Mouse (Mus musculus) urinary bladder, postnatal 25 days (tissue): ENCODE data around the gene Rho.

Source experiments
- DNase-seq: peaks from one replicate; pipeline ENCODE4 v3.0.0; 2022; ENCODE audit warnings: low spot score

Gene Rho

GRCm38 (mm10) chr6:115977810-115978209 lies 46.3 kb downstream of the Rho start:
- DNase-seq: no peak

DNA sequence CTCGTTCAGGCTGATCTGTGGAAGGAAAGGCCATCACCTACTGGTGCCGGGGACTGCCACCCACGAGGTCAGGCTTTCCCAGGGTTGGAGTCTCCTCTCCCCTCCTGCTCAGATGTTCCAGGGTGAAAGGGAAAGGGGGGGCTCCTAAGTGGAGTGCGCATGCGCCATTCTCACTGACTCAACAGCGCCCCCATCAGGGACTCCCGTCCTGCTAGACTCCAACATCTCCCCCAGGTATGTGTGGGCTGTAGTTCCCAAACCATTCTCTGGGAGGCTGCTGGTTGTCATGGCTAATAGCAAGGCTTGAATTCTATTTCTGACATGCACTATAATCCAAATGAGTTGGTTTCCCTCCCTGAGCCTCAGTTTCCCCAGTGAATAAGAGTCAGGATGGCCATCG lies 47.0 kb downstream of the Rho start:
- DNase-seq: no peak

GRCm38 (mm10) chr6:115982889-115983288 lies 51.3 kb downstream of the Rho start:
- DNase-seq: no peak

GRCm38 (mm10) chr6:115983306-115984038 lies 51.9 kb downstream of the Rho start:
- no peak for DNase-seq

DNA sequence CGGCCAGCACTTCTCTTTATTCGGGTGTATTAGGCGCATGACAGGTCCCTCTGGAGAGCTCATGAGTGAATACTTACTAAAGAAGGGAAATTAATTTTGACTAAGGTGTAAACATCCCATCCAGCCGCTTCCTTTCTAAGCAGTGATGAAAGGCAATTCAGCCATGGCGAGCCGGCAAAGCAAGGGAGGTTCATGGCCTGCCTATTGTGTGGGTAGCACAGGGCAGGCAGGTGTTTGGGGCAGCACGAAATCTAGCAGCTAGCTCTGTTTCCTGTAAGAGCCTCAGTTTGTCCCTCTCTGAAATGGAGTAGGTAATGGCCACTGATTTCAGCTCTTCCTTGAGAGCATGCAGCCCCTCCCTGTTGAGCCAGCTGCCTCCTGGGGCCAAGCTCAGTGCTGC lies 53.0 kb downstream of the Rho start:
- no peak for DNase-seq

- no peak for DNase-seq
Observed at GRCm38 (mm10) chr6:115985622-115986021, 54.1 kb downstream of the Rho start.

DNA sequence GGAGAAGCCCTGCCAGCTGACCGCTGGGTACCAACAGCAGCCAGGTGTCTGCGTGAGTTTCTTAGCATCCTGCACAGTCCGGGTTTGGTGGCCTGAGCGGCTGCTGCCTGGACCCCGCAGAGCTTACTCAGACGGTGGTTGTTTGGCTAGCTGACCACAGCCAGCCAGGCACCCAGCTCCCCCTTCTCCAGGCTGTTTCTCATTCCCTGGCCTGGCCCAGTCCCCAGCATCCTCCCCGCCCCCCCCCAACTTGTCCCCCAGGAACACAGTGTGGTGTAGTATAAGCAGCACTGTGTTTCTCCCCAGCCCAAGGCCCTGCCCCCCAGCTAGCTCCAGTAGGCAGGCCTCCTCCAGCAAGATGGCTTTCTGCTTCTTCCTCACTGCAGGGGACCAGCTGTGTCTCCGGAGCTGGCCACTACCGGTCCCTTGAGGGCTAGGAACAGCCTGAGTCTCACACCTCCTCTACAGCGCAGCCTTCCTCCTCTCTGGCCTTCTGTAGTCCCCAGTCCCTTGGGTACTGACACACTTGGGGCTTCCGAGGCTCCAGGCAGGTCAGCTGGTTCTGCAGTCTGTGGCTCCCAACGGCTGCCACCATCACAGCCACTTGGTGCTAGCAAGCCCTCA lies 55.0 kb downstream of the Rho start:
- no peak for DNase-seq

DNA sequence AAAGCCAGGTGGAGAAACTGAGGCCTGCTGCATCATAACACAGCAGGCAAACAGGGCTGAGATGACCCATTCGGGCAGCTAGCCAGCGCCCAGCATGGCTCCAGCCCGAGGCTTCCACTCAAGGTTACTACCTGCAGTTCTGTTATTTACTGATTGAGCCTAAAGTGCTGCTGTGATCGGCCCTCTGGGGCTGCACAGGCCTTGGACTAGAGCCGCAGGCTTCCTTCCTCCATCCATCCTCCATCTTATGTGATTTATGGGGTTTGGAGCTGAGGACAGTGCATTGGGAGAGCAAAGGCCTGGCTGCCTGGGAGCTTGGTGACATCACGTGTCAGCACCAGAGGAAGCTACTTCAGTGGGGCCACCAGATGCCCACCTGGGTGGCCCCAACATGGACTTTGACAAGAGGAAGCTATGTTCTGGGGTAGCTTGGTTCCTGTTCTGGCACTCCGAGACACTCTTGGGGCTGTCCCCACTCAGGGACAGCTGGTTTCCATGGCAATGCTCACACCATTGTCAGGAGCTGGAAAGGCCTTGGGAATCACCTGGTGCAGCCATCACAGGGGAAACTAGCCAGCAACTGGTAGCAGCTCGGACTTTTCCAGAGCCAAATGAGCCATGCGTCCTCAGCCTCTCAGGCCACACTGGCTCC lies 55.7 kb downstream of the Rho start:
- no peak for DNase-seq

- no peak for DNase-seq
Observed at GRCm38 (mm10) chr6:115989032-115989431, 57.5 kb downstream of the Rho start.

GRCm38 (mm10) chr6:115989607-115990006 lies 58.1 kb downstream of the Rho start:
- no peak for DNase-seq
